Mouse (Mus musculus) limb, embryonic 15.5 days (tissue): ENCODE results near the gene Clybl. TPM values are rescaled to one million over a fixed set of nuclear protein-coding genes. Genes with fewer than 3 reads are reported as not detected.

Source experiments
- ATAC-seq: fragments of 200-750 bp; cut with Nextera tagmentation; 2 replicates; pipeline ENCODE4 v1.8.0; 2017; ENCODE audit warnings: low read depth, moderate TSS enrichment; ENCODE audit not compliant: insufficient number of reproducible peaks, low FRiP score, low TSS enrichment
- H3K27ac ChIP-seq: fragments of 300-500 bp; sonication (generic); 2 replicates; pipeline ENCODE4 v1.5.1; 2015; ENCODE audit warnings: moderate library complexity, mild to moderate bottlenecking, inconsistent platforms
- H3K27me3 ChIP-seq: fragments of 300-500 bp; sonication (generic); 2 replicates; pipeline ENCODE4 v1.6.1; 2015; ENCODE audit warnings: inconsistent platforms
- H3K36me3 ChIP-seq: fragments of 300-500 bp; sonication (generic); 2 replicates; pipeline ENCODE4 v1.6.1; 2015; ENCODE audit warnings: inconsistent platforms
- H3K4me1 ChIP-seq: fragments of 300-500 bp; sonication (generic); 2 replicates; pipeline ENCODE4 v1.6.1; 2015; ENCODE audit warnings: inconsistent platforms
- H3K4me2 ChIP-seq: fragments of 300-500 bp; sonication (generic); 2 replicates; pipeline ENCODE4 v1.6.1; 2015; ENCODE audit warnings: mild to moderate bottlenecking, inconsistent platforms
- H3K4me3 ChIP-seq: fragments of 300-500 bp; sonication (generic); 2 replicates; pipeline ENCODE4 v1.5.1; 2015; ENCODE audit warnings: mild to moderate bottlenecking, inconsistent platforms
- H3K9ac ChIP-seq: fragments of 300-500 bp; sonication (generic); 2 replicates; pipeline ENCODE4 v1.6.1; 2015; ENCODE audit warnings: inconsistent platforms
- H3K9me3 ChIP-seq: fragments of 300-500 bp; sonication (generic); 2 replicates; pipeline ENCODE4 v1.6.1; 2016; ENCODE audit warnings: inconsistent platforms
- WGBS: fragments of 180-500 bp; shearing (Covaris S2); methylation state at CpG from one replicate; pipeline ENCODE4 v1.1.7; 2015; 5-methylcytosine and 5-hydroxymethylcytosine counted together
- polyA plus RNA-seq: library from polyadenylated mRNA; unstranded; fragments of >200 nt; fragmentation: Nextera tagmentation; extraction: Ambion mirVana; gene quantifications from 2 replicates; pipeline ENCODE4 v1.2.1, GENCODE M21; 2015

Gene Clybl
- polyA plus RNA-seq, 1 experiment from 2014 or later: 19.0 TPM

GRCm38 (mm10) chr14:122209177-122209576, 27.7 kb downstream of the Clybl start:
- Histone ChIP-seq H3K9me3 (no peaks in the 10 kb centered on the region), H3K4me1 (no peaks in the 10 kb centered on the region), H3K27me3 (peaks cover 6% of the 10 kb centered on the region), H3K9ac (no peak overlapping the region), H3K4me2 (no peak overlapping the region), H3K4me3 (no peak overlapping the region), H3K36me3 (no peaks in the 10 kb centered on the region), H3K27ac (no peak overlapping the region)
- whole genome bisulfite sequencing: 85% methylated on average over 5 of the region's 5 CpGs
- no peak for ATAC-seq

DNA sequence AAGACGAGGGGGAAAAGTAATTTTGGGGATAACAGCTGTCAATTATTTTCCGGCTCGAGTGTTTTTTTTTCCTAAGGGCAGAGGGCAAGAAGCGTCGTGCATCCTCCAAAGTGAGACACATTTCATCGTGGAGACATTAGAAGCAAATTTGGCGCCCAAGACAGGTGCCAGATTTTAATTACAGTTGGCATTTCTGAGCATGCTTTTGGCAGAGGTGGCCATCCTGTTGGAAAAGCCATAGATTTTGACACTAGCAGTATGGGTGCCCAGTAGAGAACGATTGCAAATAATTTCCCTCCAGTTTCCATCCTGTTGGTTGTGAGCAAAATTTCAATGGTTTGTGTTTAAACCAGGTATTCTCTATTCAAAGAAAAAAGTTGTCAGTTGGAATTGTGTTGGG, 32.1 kb downstream of the Clybl start:
- no peak overlapping the region for H3K9ac ChIP-seq
- H3K27ac ChIP-seq: no peak overlapping the region
- H3K4me2 ChIP-seq: no peak overlapping the region
- H3K27me3 ChIP-seq: 0 out of 2 replicates have a peak, but pooled peaks cover 3% of the 10 kb centered on the region
- no peak overlapping the region for H3K4me3 ChIP-seq
- H3K36me3 ChIP-seq: no peaks in the 10 kb centered on the region
- H3K4me1 ChIP-seq: no peaks in the 10 kb centered on the region
- no peaks in the 10 kb centered on the region for H3K9me3 ChIP-seq
- ATAC-seq: no peak
- 64% methylated on average over 8 of the region's 8 CpGs for WGBS

DNA sequence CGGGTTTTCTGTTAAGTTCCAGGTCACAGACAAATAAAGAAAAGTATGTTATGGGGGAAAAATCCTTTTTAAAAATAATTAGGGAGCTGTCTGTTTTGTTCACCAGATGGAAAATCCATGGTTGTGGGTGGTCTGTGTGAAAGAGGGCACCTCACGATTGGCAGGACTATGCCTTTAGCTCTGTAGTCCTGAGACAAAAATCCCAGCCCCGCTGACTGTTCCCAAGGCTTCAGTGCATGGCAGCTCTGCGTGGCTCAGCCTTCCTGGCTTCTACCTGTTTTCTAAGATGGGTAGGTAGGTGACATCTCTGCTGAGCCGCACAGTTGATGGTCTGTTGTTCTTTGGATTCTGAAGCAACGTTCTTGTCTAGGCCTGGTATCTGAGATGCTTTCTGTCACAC, 32.6 kb downstream of the Clybl start:
- no peak overlapping the region for H3K9ac ChIP-seq
- H3K9me3 ChIP-seq: no peaks in the 10 kb centered on the region
- no peak for ATAC-seq
- no peak overlapping the region for H3K27ac ChIP-seq
- no peaks in the 10 kb centered on the region for H3K4me1 ChIP-seq
- no peak overlapping the region for H3K4me2 ChIP-seq
- no peak overlapping the region for H3K4me3 ChIP-seq
- no peaks in the 10 kb centered on the region for H3K36me3 ChIP-seq
- 80% methylated on average over 6 of the region's 6 CpGs for WGBS
- H3K27me3 ChIP-seq: 0 out of 2 replicates have a peak, but pooled peaks cover 3% of the 10 kb centered on the region

DNA sequence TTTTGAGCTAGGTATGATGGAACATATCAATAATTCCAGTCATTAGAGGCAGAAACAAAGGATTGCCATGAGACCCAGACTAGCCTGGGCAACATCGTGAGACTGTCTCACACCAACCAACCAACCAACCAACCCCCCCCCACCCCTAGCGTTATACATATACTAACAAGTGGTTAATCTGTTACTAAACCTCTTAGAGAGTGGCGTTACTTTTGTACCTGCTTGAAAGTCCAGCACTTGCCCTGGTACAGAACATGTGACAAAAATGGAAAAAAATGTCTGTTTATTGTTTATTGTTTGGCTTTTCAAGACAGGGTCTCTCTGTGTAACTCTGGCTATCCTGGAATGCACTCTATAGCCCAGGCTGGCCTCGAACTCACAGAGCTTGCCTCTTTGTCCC, 35.7 kb downstream of the Clybl start:
- Histone ChIP-seq H3K27ac (no peak overlapping the region), H3K9ac (no peak overlapping the region), H3K9me3 (no peaks in the 10 kb centered on the region), H3K4me1 (no peaks in the 10 kb centered on the region), H3K4me2 (no peak overlapping the region), H3K36me3 (no peaks in the 10 kb centered on the region), H3K27me3 (peaks cover 5% of the 10 kb centered on the region), H3K4me3 (no peak overlapping the region)
- WGBS: 88% methylated on average over 4 of the region's 4 CpGs
- ATAC-seq: no peak

GRCm38 (mm10) chr14:122222934-122223374, 41.5 kb downstream of the Clybl start:
- Histone ChIP-seq H3K4me1 (0 out of 2 replicates have a peak, but pooled peaks cover 4% of the 10 kb centered on the region), H3K9me3 (no peaks in the 10 kb centered on the region), H3K4me2 (no peak overlapping the region), H3K4me3 (no peak overlapping the region), H3K9ac (no peak overlapping the region), H3K27me3 (peaks cover 56% of the 10 kb centered on the region), H3K36me3 (no peaks in the 10 kb centered on the region), H3K27ac (no peak overlapping the region)
- no peak for ATAC-seq
- 47% methylated on average over 10 of the region's 10 CpGs for WGBS

GRCm38 (mm10) chr14:122223461-122224102, 42.1 kb downstream of the Clybl start:
- Histone ChIP-seq H3K4me2 (peak overlapping the region; percentile 31; the same call in 1 of the 2 replicates), H3K27me3 (peaks cover 57% of the 10 kb centered on the region), H3K9me3 (no peaks in the 10 kb centered on the region), H3K4me1 (0 out of 2 replicates have a peak, but pooled peaks cover 4% of the 10 kb centered on the region), H3K4me3 (no peak overlapping the region), H3K27ac (no peak overlapping the region), H3K9ac (no peak overlapping the region), H3K36me3 (no peaks in the 10 kb centered on the region)
- 21% methylated on average over 9 of the region's 9 CpGs for WGBS
- peak; percentile 70; the same call in 1 of the 2 replicates for ATAC-seq

DNA sequence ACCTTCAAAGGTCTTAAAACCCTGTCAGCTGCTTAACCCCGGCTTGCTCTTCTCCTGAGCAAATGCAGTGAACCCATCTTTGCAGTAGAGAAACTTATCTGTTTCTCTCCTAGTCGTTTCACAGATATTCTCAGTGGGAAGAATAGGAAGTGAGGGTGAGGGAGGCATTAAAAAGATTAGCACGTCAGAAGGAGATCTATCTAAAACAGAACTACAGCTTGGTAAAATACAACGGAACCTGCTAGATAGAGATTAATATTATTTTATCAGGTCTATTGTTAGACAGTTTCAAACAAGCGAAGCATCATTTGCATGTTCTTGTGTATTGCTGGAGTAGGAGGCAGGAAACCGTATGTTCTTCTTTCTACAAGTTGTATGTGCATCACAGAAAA, 42.6 kb downstream of the Clybl start:
- WGBS: 49% methylated on average over 6 of the region's 6 CpGs
- Histone ChIP-seq H3K27me3 (peaks cover 62% of the 10 kb centered on the region), H3K27ac (no peak overlapping the region), H3K36me3 (no peaks in the 10 kb centered on the region), H3K4me2 (no peak overlapping the region), H3K9ac (no peak overlapping the region), H3K9me3 (no peaks in the 10 kb centered on the region), H3K4me3 (no peak overlapping the region), H3K4me1 (0 out of 2 replicates have a peak, but pooled peaks cover 4% of the 10 kb centered on the region)
- no peak for ATAC-seq

DNA sequence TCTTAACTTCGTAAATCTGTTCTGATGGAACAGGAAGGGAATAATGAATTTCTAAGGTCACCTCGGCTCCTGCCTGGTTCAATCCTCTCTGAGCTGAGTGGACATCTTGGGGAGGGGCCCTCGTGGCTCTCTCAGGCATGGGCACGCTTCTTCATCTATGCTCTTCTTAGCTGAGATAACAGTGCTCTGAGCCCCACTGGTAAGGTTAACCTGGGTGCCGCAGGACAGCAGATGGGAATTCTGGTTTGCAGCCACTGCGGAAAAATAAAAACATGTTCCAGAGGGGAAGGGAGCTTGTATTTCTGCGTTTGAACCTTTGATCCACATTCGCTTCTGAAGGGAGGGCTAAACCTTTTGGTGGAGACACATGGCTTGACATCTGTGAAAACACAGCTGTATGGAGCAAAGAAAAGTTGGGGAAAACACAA, 43.0 kb downstream of the Clybl start:
- 44% methylated on average over 8 of the region's 8 CpGs for WGBS
- no peak overlapping the region for H3K4me2 ChIP-seq
- no peaks in the 10 kb centered on the region for H3K9me3 ChIP-seq
- no peaks in the 10 kb centered on the region for H3K36me3 ChIP-seq
- H3K27ac ChIP-seq: no peak overlapping the region
- H3K9ac ChIP-seq: no peak overlapping the region
- H3K4me1 ChIP-seq: 0 out of 2 replicates have a peak, but pooled peaks cover 4% of the 10 kb centered on the region
- H3K27me3 ChIP-seq: peaks cover 66% of the 10 kb centered on the region
- no peak overlapping the region for H3K4me3 ChIP-seq
- ATAC-seq: no peak

- no peak overlapping the region for H3K27ac ChIP-seq
- 28% methylated on average over 7 of the region's 7 CpGs for WGBS
- no peak for ATAC-seq
These were observed 44.1 kb downstream of the Clybl start for GRCm38 (mm10) chr14:122225479-122226132.

GRCm38 (mm10) chr14:122226133-122226515, 44.6 kb downstream of the Clybl start:
- 39% methylated on average over 2 of the region's 2 CpGs for WGBS
- H3K4me3 ChIP-seq: no peak overlapping the region
- 0 out of 2 replicates have a peak, but pooled peaks cover 4% of the 10 kb centered on the region for H3K4me1 ChIP-seq
- H3K4me2 ChIP-seq: no peak overlapping the region
- H3K27ac ChIP-seq: no peak overlapping the region
- peaks cover 82% of the 10 kb centered on the region for H3K27me3 ChIP-seq
- no peaks in the 10 kb centered on the region for H3K36me3 ChIP-seq
- H3K9ac ChIP-seq: no peak overlapping the region
- ATAC-seq: no peak
- H3K9me3 ChIP-seq: no peaks in the 10 kb centered on the region

More at GRCm38 (mm10) chr14:122225479-122226132, 44.1 kb downstream of the Clybl start:
- 0 out of 2 replicates have a peak, but pooled peaks cover 4% of the 10 kb centered on the region for H3K4me1 ChIP-seq
- H3K9ac ChIP-seq: no peak overlapping the region
- H3K4me2 ChIP-seq: no peak overlapping the region
- no peaks in the 10 kb centered on the region for H3K9me3 ChIP-seq
- H3K4me3 ChIP-seq: no peak overlapping the region
- H3K36me3 ChIP-seq: no peaks in the 10 kb centered on the region
- peaks cover 77% of the 10 kb centered on the region for H3K27me3 ChIP-seq

DNA sequence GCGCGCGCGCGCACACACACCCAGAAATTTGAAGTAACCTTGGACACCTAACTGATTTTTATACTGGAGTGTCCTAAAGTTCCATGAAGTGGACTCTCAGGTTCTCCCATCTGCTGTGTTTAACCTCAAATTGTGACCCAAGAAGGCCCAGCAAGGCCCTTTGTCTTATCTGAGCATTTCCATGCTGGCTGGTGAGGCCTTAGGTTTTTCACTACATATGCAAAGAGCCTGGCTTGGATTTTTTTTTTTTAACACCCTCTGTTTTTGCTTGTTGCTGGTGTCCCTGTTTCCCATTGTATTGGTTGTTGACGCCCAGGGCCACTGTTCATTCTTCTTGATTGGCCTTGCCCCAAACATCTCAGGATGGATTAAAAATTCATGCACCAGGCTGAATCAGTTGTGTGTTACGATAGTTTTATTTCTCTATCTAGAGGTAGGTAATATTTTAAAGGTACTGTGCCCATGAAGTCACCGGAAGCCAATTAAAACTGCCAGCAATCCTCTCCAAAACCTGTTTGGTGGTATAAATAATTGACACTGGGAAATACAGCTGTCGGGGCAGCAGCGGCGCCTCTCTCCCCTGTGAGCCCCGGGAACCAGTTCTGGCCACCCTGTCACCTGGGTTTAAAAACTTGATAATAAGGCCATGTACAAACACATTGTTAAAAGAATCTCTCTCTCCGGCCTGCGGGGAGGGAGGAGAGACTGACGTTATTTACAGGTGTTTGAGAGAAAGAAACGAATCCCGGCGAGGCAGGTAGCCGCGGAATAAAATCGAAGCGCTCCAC, 45.4 kb downstream of the Clybl start:
- H3K36me3 ChIP-seq: no peaks in the 10 kb centered on the region
- H3K27me3 ChIP-seq: peaks cover 89% of the 10 kb centered on the region
- H3K4me2 ChIP-seq: no peak overlapping the region
- 44% methylated on average over 22 of the region's 22 CpGs for WGBS
- H3K9me3 ChIP-seq: no peaks in the 10 kb centered on the region
- no peak for ATAC-seq
- H3K27ac ChIP-seq: no peak overlapping the region
- 0 out of 2 replicates have a peak, but pooled peaks cover 4% of the 10 kb centered on the region for H3K4me1 ChIP-seq
- H3K9ac ChIP-seq: no peak overlapping the region
- H3K4me3 ChIP-seq: no peak overlapping the region
